Mouse (Mus musculus): ENCODE data around the gene Cxcl1. TPM values are rescaled to one million over a fixed set of nuclear protein-coding genes. Genes with fewer than 3 reads are reported as not detected.

The Cxcl1 gene
- polyA plus RNA-seq, 1 experiment = 1.3 TPM

GRCm38 (mm10) chr5:90902380-90903260, 11.6 kb downstream of the Cxcl1 start:
- Histone ChIP-seq H3K4me1 (ENCODE audit: control insufficient read depth, insufficient read depth, insufficient read length, low read length) (peaks cover 12% of the 10 kb centered on the region), H3K27ac (ENCODE audit: insufficient read depth, low read depth, low read length) (no peak overlapping the region), H3K36me3 (ENCODE audit: control insufficient read depth, insufficient read depth, low read length) (no peaks in the 10 kb centered on the region), H3K4me3 (ENCODE audit: low read depth, low read length) (no peak overlapping the region), H3K27me3 (ENCODE audit: control insufficient read depth, insufficient read depth, low read length) (no peaks in the 10 kb centered on the region; the same call in none of the 2 replicates)
- no peak for TF ChIP-seq POLR2A (IDR thresholded peaks at IDR 0.05; ENCODE audit: low read depth, low read length)
- peak; percentile 50; the same call in 1 of the 2 replicates for TF ChIP-seq CTCF (IDR thresholded peaks at IDR 0.05; ENCODE audit: extremely low read depth, insufficient read length, insufficient replicate concordance, low read depth, low read length)
- 14% methylated on average over 10 of the region's 10 CpGs for WGBS

- peak within 1 kb of the TSS; percentile 57 for H3K4me3 ChIP-seq (ENCODE audit: low read depth, low read length)
- whole genome bisulfite sequencing = 8% methylated on average over 22 of the region's 22 CpGs
These were observed 12.4 kb downstream of the Cxcl1 start, which contains the start of gene Cxcl2 for GRCm38 (mm10) chr5:90903339-90904020. Gene Cxcl2 (plus strand): TSS chr5:90903871.

GRCm38 (mm10) chr5:90908983-90909382, 17.9 kb downstream of the Cxcl1 start:
- peaks cover 4% of the 10 kb centered on the region; the same call in 1 of the 2 replicates for H3K4me1 ChIP-seq (ENCODE audit: control insufficient read depth, insufficient read depth, insufficient read length, low read length)
- H3K27ac ChIP-seq (ENCODE audit: insufficient read depth, low read depth, low read length) = no peak overlapping the region
- TF ChIP-seq POLR2A (IDR thresholded peaks at IDR 0.05; ENCODE audit: low read depth, low read length) (no peak), CTCF (IDR thresholded peaks at IDR 0.05; ENCODE audit: extremely low read depth, insufficient read length, insufficient replicate concordance, low read depth, low read length) (peak; percentile 84; the same call in 1 of the 2 replicates)
- no peak overlapping the region for H3K4me3 ChIP-seq (ENCODE audit: low read depth, low read length)
- H3K27me3 ChIP-seq (ENCODE audit: control insufficient read depth, insufficient read depth, low read length) = no peaks in the 10 kb centered on the region
- WGBS = 2% methylated on average over 2 of the region's 2 CpGs
- H3K36me3 ChIP-seq (ENCODE audit: control insufficient read depth, insufficient read depth, low read length) = no peaks in the 10 kb centered on the region

More at GRCm38 (mm10) chr5:90903339-90904020, 12.4 kb downstream of the Cxcl1 start, which contains the start of gene Cxcl2:
- TF ChIP-seq CTCF (IDR thresholded peaks at IDR 0.05; ENCODE audit: extremely low read depth, insufficient read length, insufficient replicate concordance, low read depth, low read length) = no peak
- no peak for TF ChIP-seq POLR2A (IDR thresholded peaks at IDR 0.05; ENCODE audit: low read depth, low read length)
- H3K27me3 ChIP-seq (ENCODE audit: control insufficient read depth, insufficient read depth, low read length) = no peaks in the 10 kb centered on the region; the same call in none of the 2 replicates
- H3K36me3 ChIP-seq (ENCODE audit: control insufficient read depth, insufficient read depth, low read length) = no peaks in the 10 kb centered on the region
- H3K27ac ChIP-seq (ENCODE audit: insufficient read depth, low read depth, low read length) = no peak within 1 kb of the TSS
- H3K4me1 ChIP-seq (ENCODE audit: control insufficient read depth, insufficient read depth, insufficient read length, low read length) = peaks cover 15% of the 10 kb centered on the region

- Histone ChIP-seq H3K4me3 (ENCODE audit: low read depth, low read length) (no peak overlapping the region), H3K27me3 (ENCODE audit: control insufficient read depth, insufficient read depth, low read length) (no peaks in the 10 kb centered on the region), H3K27ac (ENCODE audit: insufficient read depth, low read depth, low read length) (no peak overlapping the region), H3K4me1 (ENCODE audit: control insufficient read depth, insufficient read depth, insufficient read length, low read length) (no peaks in the 10 kb centered on the region), H3K36me3 (ENCODE audit: control insufficient read depth, insufficient read depth, low read length) (no peaks in the 10 kb centered on the region)
- TF ChIP-seq CTCF (IDR thresholded peaks at IDR 0.05; ENCODE audit: extremely low read depth, insufficient read length, insufficient replicate concordance, low read depth, low read length) (no peak), POLR2A (IDR thresholded peaks at IDR 0.05; ENCODE audit: low read depth, low read length) (no peak)
- 76% methylated on average over 2 of the region's 2 CpGs for WGBS
These were observed 28.5 kb downstream of the Cxcl1 start for GRCm38 (mm10) chr5:90919495-90919894.

- Histone ChIP-seq H3K4me3 (ENCODE audit: low read depth, low read length) (no peak overlapping the region), H3K4me1 (ENCODE audit: control insufficient read depth, insufficient read depth, insufficient read length, low read length) (no peaks in the 10 kb centered on the region), H3K27ac (ENCODE audit: insufficient read depth, low read depth, low read length) (no peak overlapping the region), H3K27me3 (ENCODE audit: control insufficient read depth, insufficient read depth, low read length) (no peaks in the 10 kb centered on the region), H3K36me3 (ENCODE audit: control insufficient read depth, insufficient read depth, low read length) (no peaks in the 10 kb centered on the region)
- no peak for TF ChIP-seq POLR2A (IDR thresholded peaks at IDR 0.05; ENCODE audit: low read depth, low read length)
- TF ChIP-seq CTCF (IDR thresholded peaks at IDR 0.05; ENCODE audit: extremely low read depth, insufficient read length, insufficient replicate concordance, low read depth, low read length) = no peak
- WGBS = 86% methylated on average over 4 of the region's 4 CpGs
These were observed 31.9 kb downstream of the Cxcl1 start for GRCm38 (mm10) chr5:90922958-90923357.

GRCm38 (mm10) chr5:90930546-90930945, 39.5 kb downstream of the Cxcl1 start:
- WGBS = 59% methylated on average over 2 of the region's 2 CpGs
- Histone ChIP-seq H3K4me3 (ENCODE audit: low read depth, low read length) (peak overlapping the region; percentile 80), H3K27me3 (ENCODE audit: control insufficient read depth, insufficient read depth, low read length) (no peaks in the 10 kb centered on the region), H3K27ac (ENCODE audit: insufficient read depth, low read depth, low read length) (peak overlapping the region; percentile 42; the same call in 1 of the 2 replicates), H3K4me1 (ENCODE audit: control insufficient read depth, insufficient read depth, insufficient read length, low read length) (no peaks in the 10 kb centered on the region), H3K36me3 (ENCODE audit: control insufficient read depth, insufficient read depth, low read length) (peaks cover 2% of the 10 kb centered on the region; the same call in 1 of the 2 replicates)
- TF ChIP-seq POLR2A (IDR thresholded peaks at IDR 0.05; ENCODE audit: low read depth, low read length) = no peak
- no peak for TF ChIP-seq CTCF (IDR thresholded peaks at IDR 0.05; ENCODE audit: extremely low read depth, insufficient read length, insufficient replicate concordance, low read depth, low read length)

Data from small intestine, adult 2 months (tissue).